Mouse (Mus musculus): Measurements from ENCODE around the gene Srp68.

The Srp68 gene

DNA sequence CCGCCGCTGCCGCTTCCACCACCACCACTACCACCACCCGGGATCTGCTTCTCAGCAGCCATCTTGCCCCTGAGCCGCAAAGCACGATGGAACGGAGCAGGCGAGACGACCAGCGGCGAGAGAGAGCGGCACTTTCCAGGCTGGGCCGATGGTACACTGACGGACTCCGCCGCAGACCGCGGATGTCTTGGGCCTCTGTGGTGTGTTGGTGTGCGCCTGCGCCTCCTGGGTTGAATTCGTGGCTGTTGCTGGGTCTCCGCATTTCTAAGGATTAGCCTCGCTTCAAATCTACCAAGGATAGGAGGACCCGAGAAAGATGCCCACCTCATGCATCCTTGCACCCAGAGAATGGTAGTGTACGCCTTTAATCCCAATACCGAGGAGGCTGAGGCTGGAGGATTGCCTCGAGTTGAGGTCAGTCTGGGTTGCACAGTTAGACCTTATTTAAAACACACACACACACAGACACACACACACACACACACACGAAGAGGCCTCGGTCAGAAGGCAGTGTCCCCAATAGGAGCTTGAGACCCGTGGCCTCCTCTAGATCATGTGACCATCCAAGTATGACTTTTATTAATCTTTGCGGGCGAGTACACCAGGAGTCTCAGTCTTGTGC is at the start of gene Srp68:
TSS of gene Srp68 (minus strand) at position 173 of the 622 bp plus-strand sequence.
- WGBS, result 1% methylated on average over 32 of the region's 32 CpGs

DNA sequence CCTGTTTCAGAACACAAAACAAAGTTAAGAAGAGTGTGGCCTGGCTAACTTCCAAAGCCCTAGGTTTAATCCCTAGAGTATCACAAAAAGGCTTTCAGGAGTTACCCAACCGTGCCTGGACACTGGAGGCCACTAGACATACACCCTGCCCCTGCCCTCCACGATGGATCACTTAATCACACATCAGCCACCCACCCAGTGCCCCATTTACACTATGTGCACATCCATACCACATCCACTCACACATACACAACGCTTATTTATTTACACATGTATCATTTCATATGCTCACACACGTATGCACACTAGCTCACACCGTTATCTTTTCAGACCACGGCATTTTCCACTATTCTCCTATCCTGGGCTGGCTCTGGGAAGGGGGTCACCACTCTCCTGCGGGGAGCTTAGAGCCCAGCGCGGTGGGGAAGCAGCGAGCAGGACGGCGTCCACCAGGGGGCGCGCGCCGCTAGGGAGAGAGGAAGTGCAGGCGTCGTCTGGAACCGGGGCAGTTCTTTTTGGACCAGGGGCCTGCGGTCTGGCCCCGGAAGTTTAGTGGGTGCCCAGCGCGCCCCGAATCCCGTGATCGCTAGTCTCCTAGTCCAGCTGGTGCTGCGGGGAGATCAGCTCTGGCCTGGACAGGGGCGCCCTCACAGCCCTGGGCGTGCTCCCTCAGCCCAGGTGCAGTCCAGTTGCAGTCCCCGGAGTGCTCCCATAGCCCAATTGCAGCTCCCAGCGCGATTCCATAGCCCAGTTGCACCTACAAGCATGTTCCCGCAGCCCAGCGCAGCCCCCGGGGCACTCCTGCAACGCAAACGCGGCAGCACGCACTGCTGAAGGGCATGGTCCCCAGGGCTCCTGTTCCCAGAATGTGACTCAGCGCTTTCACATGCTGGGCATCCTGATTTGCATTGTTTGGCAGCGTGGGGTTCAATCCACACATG is 45.0 kb upstream of the Srp68 start:
- WGBS, result 3% methylated on average over 41 of the region's 41 CpGs

DNA sequence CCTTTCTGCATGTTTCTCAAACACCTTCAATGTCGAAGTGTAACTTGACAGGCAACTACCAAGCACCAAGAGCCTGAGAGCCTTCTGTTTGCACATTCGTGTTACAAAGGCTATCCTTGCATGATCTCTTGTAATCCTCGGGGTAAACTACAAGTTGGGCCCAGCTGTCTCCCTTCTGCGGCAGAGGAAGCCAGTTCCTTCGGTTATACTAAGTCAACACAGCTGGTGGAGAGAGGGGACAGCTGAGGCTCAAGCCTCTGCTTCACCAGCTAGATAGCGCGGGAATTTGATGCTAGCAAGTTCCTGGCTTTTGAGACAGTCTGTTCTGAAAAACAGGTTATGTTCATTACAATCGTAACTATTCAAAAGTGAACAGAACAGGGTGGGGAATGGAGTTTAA is 38.3 kb upstream of the Srp68 start:
- 60% methylated on average over 8 of the region's 8 CpGs for WGBS

DNA sequence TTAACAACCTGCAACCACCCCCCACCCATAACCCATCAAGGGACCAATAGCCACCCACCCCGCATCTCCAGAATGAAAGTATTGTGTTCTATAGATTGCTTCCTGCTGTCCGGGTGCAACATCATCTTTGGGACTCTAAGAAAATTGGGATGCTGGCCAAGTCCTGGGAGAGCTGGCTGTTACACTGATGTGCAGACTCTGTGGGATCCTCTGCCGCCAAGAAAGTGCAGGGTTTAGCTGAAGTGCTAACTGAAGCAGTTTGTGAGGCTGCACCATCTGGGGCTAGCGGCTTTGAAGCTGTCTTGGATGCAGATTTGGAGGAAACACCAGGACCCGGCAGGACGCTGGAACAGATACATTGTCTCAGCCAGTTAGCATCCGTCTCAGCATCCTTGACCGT is 37.2 kb upstream of the Srp68 start:
- 15% methylated on average over 8 of the region's 8 CpGs for WGBS

DNA sequence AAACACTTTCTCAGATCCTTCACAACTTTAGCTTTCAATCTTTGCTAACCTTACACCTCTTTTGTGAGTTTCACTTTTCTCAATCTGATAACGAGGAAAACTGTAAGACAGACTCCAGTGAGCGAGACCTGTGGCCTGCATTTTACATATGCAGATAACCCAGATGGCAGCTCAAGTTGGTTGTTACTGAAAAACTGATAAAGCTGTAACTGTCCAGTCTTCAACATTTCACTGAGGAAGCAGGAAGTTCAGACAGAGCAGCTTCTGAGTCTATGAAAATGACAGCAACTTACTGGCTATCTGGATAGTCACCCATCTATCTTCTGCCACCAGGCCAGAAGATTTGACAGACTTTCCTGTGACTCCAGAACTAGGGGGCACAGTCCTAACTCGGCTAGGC is 35.6 kb upstream of the Srp68 start:
- 84% methylated on average over 3 of the region's 3 CpGs for WGBS

DNA sequence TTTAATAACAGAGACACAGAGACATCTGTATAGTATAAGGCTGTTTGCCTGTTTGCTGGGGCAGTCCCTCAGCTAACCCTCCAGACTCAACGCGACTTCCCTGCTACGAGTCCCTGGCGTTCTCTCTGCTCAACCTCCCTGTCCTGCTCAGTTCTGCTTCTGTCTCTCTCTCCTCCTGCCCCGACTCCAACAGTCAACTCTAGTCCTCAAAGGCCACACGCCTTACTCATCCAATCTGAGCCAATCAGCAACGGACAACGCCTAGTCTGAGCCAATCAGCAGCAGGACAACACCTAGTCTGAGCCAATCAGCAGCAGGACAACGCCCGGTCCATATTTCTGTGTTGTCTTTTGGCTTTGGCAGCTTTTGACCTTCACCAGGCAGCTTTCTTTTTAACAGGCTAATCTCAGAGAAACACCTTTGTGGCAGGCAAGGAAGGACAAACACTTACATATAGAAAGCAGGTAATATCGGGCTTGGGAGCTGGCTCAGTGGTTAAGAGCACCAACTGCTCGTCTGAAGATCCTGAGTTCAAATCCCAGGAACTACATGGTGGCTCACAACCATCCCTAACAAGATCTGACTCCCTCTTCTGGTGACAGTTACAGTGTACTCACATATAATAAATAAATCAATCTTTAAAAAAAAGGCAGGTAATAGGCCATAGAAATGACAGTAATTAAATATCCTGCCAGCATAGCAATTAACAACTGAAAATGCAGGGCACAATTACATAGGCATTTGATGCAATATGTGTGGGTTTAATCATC is 33.9 kb upstream of the Srp68 start:
- WGBS, result 93% methylated on average over 12 of the region's 12 CpGs

DNA sequence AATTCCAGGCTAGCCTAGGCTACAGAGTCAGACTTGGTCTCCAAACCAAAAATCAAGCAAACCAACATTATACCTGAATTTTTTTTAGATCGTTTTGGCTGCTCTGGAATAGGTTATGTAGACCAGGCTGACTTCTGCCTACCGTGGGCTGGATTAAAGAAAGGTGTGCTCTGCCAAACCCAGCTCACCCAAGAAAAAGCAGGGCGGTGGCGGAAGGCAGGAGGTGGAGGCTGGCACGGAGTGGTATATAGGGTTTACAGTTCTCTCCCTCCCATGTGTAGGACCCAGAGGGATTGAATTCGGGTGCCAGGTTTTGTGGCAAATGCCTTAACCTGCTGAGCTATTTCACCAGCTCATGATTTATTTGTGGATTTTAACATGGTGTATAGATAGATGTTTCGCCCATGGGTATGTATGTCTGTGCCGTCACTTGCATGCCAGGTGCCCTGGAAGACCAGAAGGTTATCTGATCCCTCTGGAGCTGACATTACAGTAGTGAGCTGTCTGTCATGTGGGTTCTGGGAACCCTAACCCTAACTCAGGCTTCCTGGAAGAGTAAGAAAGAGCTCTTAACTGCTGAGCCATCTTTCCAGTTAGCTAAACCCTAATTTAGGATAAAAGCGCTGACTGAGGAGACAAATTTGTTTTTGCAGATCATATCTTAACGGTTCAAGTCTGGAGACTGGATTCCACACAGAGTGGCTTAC is 33.2 kb upstream of the Srp68 start, which contains the start of gene Exoc7:
TSS of gene Exoc7 (minus strand) at position 215 of the 707 bp plus-strand sequence.
- WGBS, result 72% methylated on average over 10 of the region's 10 CpGs

DNA sequence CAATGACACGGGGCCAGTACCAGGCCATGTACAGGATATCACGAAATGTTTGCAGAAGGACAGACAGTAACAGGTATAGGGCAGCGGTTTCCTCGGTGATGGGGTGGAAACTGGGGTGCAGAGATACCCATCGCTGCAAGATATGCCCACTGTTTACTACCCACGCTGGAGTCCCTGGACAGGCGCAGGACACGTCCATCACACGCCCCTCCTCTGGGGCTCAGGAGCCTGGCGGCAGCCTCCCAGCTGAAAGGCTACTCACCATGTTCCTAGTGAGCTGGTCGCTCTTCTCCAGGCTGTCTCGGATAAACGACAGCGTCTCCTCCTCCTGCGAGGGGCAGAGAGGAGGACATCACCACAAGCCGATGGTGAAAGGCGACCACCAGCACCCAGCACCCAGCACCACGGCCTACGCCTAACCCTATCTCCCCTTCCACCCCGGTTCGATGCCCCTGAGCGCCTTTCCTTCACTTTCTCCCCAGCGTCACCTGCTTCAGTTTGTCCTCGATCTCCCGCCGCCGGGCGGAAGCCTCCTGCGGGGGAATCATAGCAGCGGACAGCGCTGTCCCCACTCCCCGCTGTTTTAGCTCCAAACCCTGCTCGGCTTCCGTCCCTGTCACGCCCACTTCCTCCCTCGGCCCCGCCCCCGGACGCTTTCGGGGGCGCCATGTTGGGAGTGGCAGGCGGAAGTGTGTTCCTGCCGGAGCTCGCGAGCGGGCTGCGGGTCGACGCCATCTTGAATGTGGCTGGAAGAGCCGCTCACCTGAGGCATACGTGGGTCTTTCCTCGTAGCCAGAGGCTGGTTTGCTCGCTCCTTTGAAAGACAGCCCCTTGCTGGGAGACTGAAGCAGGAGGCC is 32.3 kb upstream of the Srp68 start:
- 1% methylated on average over 53 of the region's 53 CpGs for WGBS

DNA sequence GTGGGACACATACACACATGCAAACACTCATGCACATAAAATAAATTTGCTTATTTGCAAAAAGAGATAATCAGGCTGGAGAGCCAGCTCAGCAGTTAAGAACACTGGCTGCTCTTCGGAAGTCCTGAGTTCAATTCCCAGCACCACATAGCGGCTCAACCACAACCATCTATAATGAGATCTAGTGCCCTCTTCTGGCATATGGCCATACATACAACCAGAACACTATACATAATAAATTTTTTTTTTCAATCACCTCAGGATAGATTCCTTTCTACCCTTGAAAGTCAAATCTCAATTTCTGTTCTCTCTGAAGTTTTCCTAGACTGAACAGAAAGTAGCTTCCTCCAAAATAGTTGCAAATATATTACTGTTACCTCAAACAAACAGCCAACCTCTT is 31.4 kb upstream of the Srp68 start:
- 98% methylated on average over 2 of the region's 2 CpGs for whole genome bisulfite sequencing

DNA sequence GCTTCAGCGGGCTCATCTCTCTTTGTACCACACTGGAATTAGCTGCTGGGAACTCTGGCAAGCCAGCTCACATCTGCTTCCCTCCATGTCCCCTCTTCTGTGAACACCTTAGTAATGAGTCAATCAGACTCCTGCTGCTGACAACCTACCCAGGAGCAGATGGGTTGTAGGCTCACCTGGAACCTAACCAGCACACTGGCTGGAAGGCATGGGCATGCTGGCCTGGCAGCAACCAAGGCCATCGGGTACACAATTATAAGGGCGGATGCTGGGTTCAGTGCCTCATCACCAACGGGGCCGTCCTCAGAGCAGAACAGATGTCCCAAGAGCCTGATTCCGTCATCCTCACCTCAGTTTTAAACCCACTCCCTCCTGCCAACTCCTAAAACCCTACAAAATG is 24.6 kb upstream of the Srp68 start:
- 83% methylated on average over 6 of the region's 6 CpGs for WGBS

DNA sequence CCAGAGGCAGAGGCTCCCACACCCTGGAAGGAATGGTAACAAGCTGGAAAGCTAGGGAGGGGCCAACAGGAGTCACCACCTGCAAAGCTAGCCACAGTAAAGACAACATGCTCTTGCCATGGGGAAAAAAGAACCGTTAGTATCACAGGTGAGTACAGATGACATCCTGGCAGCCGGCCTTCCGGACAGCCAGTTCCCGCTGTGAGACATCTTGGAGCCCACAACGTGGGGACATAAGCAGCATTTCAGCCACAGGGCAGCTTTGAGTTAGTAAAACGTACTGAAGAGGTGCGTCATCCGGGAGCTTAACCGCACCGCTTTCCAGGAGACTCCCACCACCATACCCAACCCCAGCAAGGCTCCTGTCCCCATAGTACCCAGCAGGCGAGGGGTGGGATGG is 24.2 kb upstream of the Srp68 start:
- WGBS, result 85% methylated on average over 11 of the region's 11 CpGs

DNA sequence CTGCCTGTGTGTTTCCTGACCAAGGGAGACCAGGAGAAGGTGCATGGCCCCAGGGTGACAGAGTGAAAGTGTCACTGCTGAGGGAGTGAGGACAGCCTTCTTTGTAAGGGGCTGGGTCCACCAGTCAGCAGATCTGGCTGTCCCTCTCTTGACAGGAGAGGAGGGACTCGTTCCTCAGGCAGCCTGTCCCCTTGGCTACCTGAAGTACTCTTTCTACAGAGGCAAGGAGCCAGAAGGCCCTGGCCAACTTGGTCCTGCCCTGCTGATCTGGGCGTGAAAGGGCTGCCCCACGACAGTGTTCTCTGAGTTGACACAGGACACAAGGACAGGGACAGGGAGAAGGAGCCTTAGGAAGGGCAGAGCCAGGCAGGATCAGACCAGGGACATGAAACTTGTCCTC is 23.0 kb upstream of the Srp68 start:
- 63% methylated on average over 3 of the region's 3 CpGs for WGBS

DNA sequence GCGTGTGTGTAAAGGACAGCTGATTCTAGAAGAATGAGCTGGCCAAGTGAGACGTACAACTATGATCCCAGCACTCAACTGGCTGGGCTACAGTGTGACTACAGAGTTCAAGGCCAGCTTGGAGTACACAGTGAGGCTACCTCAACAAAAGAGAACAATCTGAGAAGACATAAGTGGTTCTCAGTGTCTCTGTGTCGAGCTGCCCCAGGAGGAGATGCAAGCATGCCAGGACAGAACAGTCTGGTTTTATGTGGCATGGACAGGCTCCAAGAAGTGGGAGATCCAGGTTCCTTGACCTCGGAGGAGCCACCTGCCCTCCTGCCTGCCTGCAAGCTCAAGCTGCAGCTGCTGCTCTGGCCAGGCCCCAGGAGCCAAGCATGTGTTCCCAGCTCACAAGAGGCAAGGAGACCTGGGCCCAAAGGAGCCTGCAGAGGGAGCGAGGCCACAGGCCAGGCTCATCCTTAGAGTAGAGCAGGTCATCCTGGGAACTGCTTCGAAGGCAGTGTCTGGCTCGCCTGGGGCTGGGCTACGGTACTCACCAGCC is 22.2 kb upstream of the Srp68 start:
- WGBS, result 79% methylated on average over 8 of the region's 8 CpGs

DNA sequence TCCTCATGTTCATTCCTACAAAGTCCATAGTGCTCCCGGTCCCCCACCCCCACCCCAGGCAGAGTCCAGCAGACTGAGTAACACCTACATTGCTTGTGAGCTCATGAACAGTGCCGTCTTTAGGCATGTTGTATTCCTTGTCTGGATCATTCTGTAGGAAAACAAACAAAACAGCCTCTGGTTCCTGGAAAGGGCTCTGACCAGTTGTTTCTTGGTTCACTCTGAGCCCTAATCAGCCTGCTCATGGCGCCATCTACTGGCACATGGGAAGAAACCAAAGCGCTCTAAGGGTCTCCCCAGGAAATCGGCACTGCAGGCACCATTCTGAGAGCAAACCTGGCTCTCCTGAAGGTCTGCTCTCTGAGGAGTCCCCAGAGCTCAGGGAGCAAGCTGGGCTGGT is 20.3 kb upstream of the Srp68 start:
- 32% methylated on average over 5 of the region's 5 CpGs for WGBS

DNA sequence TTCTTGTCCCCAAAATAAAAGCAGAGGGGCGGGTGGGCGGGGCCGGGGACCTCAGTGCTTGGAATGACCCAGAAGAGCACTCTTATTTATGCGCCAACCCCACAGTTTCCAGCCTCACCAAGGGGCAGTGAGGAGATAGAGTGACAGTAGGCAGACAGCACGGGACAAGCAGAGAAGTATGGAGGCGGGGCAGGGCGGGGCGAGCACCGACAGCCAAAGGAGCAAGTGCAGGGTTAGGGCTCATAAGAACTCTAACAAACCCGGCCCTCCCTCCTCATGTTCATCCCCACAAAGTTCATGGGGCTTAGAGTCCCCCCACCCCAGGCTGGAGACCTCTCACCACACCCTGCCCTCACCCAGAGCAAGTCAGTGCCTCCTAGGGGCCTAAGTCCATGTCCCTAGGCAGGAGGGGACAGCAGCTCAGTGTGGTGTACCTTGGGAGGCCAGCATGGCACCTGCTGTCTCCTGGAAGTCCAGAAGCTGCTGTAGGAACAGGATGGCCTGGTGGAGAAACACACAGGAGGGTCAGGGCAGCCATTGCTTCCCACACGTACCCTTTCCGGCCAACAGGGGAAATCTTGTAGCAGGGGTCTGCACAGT is 19.6 kb upstream of the Srp68 start:
- 90% methylated on average over 12 of the region's 12 CpGs for WGBS

DNA sequence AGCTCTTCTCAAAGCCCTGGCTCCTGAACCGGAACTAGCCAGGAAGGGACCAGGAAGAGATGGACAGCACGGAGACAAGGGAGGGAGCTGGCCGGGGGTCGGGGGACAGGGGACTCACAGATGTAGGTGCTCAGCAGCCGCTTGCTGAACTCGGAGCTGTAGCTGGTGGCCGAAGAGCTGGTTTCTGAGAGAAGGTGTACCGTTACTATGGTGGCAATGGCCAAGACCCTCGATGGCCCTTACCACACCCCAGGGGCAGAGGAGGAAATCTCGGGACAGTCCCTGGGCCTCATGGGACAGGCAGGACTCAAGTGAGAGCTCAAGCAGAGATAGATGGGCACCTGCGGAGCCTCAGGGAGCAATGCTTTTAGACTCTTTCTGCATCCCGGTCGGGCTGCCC is 18.4 kb upstream of the Srp68 start:
- 90% methylated on average over 13 of the region's 13 CpGs for WGBS

DNA sequence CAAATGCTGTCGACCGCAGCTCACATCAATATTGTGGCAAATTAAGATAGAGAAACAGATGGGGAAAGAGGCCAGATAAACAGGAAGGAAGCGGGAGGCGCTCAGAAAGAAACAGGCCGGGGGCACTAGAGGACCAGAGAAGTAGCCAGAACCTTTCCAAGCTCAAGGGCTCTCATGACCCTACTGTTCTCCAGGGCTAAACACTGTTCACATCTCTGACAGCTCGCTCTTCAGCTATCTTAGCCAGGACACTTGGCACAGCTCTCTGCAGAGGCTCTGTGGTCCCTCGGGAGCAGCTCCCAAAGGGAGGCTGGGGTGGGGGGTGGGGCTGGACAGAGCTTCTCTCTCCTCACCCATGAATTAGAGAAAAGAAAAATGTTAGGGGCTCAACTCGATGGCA is 16.5 kb upstream of the Srp68 start:
- 64% methylated on average over 8 of the region's 8 CpGs for WGBS

DNA sequence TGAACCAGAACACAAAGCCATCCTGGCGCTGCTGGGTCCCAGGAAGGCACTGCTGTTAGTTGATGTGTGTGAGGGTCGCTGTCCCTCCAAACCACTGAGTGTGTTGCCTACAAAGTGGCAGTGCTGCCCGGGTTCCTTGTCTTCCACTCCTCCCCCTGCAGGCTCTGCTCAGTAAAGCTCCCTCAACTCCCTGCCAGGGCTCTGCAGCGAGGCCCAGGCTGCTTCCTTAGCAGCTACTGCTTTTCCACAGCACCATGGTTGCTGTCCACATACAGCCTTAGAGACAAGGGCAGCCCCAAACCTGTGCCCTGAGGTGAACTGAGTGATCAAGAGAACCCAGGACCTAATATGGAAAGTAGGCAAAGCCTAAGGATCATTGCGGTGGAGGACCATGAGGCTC is 13.3 kb upstream of the Srp68 start:
- 71% methylated on average over 5 of the region's 5 CpGs for WGBS

DNA sequence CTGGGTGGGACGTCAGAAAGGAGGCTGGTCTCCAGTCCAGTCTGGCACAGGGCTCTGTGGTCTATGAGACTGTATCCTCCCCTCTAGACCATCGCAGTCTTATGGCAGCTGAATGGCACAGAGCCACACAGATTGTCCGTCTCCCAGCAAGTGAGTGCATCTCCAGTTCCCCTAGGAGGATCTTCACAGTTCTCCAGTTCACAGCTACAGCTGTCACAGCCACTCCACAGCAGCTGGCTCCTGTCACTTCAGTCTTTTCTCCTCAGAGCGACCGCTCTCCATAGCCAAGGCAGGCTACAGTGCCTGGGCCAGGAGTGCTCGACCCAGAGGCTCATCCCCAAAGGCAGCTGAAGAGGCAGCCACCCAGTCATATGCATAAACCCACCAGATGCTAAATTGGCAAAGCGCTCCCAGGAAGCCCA is 11.8 kb upstream of the Srp68 start:
- 64% methylated on average over 7 of the region's 7 CpGs for WGBS

DNA sequence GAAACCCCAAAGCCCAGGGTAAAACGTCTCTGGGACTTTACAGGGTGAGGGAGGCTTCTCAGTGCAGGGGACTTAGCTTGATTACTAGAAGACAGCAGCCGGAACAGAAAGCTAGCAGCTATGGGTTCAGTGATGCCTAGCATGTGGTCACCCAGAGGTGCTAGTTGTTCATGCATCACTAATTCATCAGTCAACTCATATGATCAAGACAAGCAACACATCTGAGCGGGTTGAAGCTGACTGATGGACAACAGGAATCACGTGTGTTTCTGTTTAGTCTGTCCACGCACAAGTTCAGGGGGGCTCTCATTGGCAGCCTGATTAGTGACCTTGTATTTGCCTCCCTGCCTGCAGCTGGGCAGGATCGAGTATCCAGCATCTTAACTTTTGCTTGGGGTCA is 10.0 kb upstream of the Srp68 start:
- WGBS, result 57% methylated on average over 6 of the region's 6 CpGs
